Mouse (Mus musculus): Measurements from ENCODE around the gene Olfr266. TPM values are rescaled to one million over a fixed set of nuclear protein-coding genes. Genes with fewer than 3 reads are reported as not detected.

Gene Olfr266
- not detected in 3 replicates for total RNA-seq (2017)

GRCm38 (mm10) chr3:106826187-106826586, at the start of gene Olfr266:
TSS of gene Olfr266 (minus strand) at chr3:106826287.
- no peak for ATAC-seq (replicated peaks; ENCODE audit: insufficient number of reproducible peaks, low FRiP score, low TSS enrichment, poor library complexity, severe bottlenecking)

DNA sequence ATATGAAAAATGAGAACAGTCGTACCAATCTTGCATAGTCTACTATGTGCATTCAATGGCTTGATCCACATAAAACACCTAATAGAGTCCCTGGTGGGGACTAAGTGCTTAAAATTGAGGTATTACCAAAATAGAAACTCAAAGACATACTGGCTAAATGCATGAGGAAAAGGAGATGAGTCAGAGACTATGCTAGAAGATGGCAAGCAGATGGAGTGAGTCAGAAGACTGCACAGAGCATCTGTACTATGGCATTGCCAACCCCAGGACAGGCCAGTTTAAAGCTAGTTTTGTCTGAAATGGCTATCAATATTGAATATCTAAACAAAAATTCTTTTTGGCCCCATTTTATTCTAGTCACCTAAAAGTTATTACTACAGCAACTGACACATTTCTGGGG, 49.5 kb upstream of the Olfr266 start:
- ATAC-seq (replicated peaks; ENCODE audit: insufficient number of reproducible peaks, low FRiP score, low TSS enrichment, poor library complexity, severe bottlenecking) = no peak

DNA sequence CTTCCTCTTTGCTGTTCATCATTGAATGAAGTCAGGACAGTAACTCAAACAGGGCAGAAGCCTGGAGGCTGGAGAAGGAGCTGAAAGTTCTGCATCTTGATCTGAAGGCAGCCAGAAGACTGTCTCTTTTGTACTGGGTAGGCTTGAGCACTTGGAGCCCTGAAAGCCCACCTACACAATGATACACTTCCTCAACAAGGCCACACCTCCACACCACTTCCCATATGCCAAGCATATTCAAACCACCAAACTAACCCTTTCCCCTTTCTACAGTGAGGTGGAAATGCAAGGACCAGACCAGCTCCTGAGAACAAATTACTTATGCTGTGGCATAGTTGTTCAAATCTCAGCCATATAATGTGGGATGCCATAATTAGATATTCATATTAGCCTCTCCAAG, 46.8 kb upstream of the Olfr266 start:
- peak; percentile 94 for ATAC-seq (replicated peaks; ENCODE audit: insufficient number of reproducible peaks, low FRiP score, low TSS enrichment, poor library complexity, severe bottlenecking)

GRCm38 (mm10) chr3:106832107-106832506, 6.0 kb upstream of the Olfr266 start:
- peak; percentile 95 for ATAC-seq (replicated peaks; ENCODE audit: insufficient number of reproducible peaks, low FRiP score, low TSS enrichment, poor library complexity, severe bottlenecking)

DNA sequence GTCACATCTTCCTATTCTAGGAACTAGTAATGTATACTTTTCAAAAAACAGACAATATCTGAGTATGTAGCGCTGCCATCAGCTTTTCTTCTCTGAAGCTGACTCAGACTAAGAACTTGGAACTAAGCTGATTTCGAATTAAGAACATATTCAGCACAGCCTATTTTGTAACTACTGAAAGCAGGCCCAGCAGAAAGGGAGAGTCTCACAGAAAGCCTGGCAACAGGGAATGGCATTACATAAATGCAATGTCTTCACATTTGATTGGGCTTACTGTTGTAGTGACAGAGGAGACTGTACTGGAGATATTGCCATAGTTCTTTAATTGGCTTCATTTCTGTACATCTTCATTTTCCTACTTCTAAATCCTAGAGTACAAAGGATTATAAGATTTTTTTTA, 8.4 kb downstream of the Olfr266 start:
- no peak for ATAC-seq (replicated peaks; ENCODE audit: insufficient number of reproducible peaks, low FRiP score, low TSS enrichment, poor library complexity, severe bottlenecking)

- peak; percentile 85 for ATAC-seq (replicated peaks; ENCODE audit: insufficient number of reproducible peaks, low FRiP score, low TSS enrichment, poor library complexity, severe bottlenecking)
Measured at GRCm38 (mm10) chr3:106808972-106809695, 17.0 kb downstream of the Olfr266 start.

GRCm38 (mm10) chr3:106798079-106798478, 28.0 kb downstream of the Olfr266 start:
- ATAC-seq (replicated peaks; ENCODE audit: insufficient number of reproducible peaks, low FRiP score, low TSS enrichment, poor library complexity, severe bottlenecking) = no peak

DNA sequence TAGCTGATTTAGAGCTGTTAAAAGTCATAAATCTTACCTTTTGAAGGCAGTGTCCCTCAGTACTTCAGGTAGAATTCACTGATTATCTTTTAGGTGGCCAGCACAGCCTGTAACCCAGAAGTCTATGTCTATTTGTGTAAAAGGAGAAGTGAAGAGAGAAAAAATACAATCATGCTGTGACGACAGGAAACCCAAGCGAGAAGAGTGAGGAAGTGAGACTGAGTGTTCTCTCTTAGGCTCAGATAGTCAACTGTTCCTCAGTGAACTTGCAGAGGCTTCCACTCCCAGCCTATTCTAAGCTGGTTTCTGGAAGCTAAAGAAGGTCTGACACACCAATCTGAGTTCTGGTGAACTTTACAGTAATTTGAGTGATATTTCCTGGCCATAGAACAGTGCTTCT, 36.2 kb downstream of the Olfr266 start, which contains the start of gene Cd53:
TSS of gene Cd53 (minus strand) at position 220 of the 400 bp plus-strand sequence.
- peak; percentile 85 for ATAC-seq (replicated peaks; ENCODE audit: insufficient number of reproducible peaks, low FRiP score, low TSS enrichment, poor library complexity, severe bottlenecking)

DNA sequence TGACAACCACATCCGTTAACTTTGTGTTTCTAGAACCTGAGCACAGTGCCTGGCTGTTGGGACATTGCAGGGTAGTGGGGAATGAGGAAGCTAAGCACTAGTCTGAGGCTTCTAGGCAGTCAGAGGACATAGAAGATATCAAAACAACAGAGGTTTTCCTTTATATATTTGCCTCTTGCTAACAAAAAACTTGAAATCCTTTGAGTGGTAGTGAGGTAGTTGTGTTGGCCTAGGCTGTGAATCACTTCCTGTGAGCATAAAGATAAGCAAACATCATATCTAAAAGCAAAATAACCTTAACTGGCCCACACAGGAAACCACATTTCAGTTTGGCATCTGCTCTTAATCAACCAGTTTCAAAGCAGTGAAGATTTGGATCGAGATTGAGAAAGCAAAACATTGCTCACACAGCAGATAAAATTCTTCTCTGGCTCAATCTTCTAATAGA, 37.6 kb downstream of the Olfr266 start:
- peak; percentile 58 for ATAC-seq (replicated peaks; ENCODE audit: insufficient number of reproducible peaks, low FRiP score, low TSS enrichment, poor library complexity, severe bottlenecking)

DNA sequence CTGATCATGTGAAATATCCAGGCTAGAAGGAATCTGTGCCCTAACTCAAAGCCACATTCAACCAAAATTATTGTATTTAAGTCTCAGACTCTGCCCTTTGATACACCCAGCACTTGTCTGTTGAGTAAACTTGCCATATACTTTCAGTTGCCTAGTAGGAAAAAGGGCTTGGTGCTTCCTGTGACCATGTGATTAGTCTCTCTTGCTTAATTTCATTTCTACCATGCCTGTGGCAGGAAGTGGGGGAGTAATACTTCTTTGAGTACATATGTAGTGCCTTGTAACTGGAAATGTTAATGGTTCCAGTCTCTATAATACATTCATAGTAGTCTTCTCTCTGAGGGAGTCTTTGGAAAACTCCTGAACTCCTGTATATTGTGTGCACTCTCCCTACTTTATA, 38.1 kb downstream of the Olfr266 start:
- ATAC-seq (replicated peaks; ENCODE audit: insufficient number of reproducible peaks, low FRiP score, low TSS enrichment, poor library complexity, severe bottlenecking) = peak; percentile 78

GRCm38 (mm10) chr3:106785130-106785529, 41.0 kb downstream of the Olfr266 start:
- ATAC-seq (replicated peaks; ENCODE audit: insufficient number of reproducible peaks, low FRiP score, low TSS enrichment, poor library complexity, severe bottlenecking) = peak; percentile 52

DNA sequence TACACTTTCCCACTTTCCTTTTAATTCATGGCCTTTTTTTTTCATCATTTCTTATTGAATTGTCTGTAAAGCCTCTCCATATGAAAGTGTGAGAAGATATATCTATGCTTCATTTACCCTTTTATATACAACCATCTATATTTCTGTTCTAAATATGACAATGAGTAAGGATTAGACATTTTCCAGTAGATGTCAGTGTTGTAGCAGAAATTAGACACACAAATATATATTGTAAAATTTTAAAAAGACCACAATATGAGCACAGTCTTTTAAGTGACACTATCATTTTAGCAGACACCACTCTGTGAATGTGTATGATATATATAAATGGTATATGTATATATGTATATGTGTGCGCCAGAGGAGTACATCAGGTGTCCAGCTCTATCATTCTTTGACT, 54.3 kb downstream of the Olfr266 start:
- no peak for ATAC-seq (replicated peaks; ENCODE audit: insufficient number of reproducible peaks, low FRiP score, low TSS enrichment, poor library complexity, severe bottlenecking)

Other genes with a start within 250 kb of the Olfr266 start
- gene Lrif1, start 141.3 kb downstream of the Olfr266 start, total RNA-seq (2017) = 73.6 to 86.6 TPM (median 79.6 TPM) in 3 replicates
- gene Cd53, start 36.1 kb downstream of the Olfr266 start, total RNA-seq (2017) = 802 to 1,218 TPM (median 1,102 TPM) in 3 replicates
- gene Kcna3, start 209.9 kb upstream of the Olfr266 start, total RNA-seq (2017) = 5.3 to 23.6 TPM (median 8.3 TPM) in 3 replicates